ENCODE assay signal across 8 mouse cellular contexts in genomic region chr17:47511111-47512020, GRCm38 (mm10). TPM values are rescaled to one million over a fixed set of nuclear protein-coding genes. Genes with fewer than 3 reads are reported as not detected.
DNase-seq lines count a peak whose midpoint lies in the region; ATAC-seq and TF ChIP-seq lines count a peak whose summit lies in the region.

No protein-coding gene starts in this region.

- peak; percentile 86 for TF ChIP-seq RAD21 in CH12.LX (IDR thresholded peaks at IDR 0.05; ENCODE audit: low read depth, low read length)

- dilution Hi-C loops in CH12.LX (cut with MboI; ENCODE audit: extremely low pct_ligation_motif_present, extremely low pct_unique_long_range_greater_than_20kb, low sequenced_read_pairs), result no loop called here

- peaks cover 16 to 71% of the 10 kb centered on the region in 2 experiments for H3K4me1 ChIP-seq in CH12.LX (ENCODE audit: control insufficient read depth in 1 of 2, insufficient read depth in 2 of 2)
- peaks cover 7% of the 10 kb centered on the region for H3K4me1 ChIP-seq in forebrain, embryonic 11.5 days (replicated peaks; ENCODE audit: control insufficient read depth, insufficient read depth, low read length)
- peaks cover 40% of the 10 kb centered on the region for H3K4me1 ChIP-seq in heart, embryonic 16.5 days (ENCODE audit: control insufficient read depth, insufficient read depth, low read length)
- peaks cover 91% of the 10 kb centered on the region for H3K4me1 ChIP-seq in liver, embryonic 15.5 days (replicated peaks)
- H3K4me1 ChIP-seq in neural tube, embryonic 13.5 days (replicated peaks), result peaks cover 21% of the 10 kb centered on the region; the same call in 1 of the 2 replicates
- peaks cover 5% of the 10 kb centered on the region for H3K4me1 ChIP-seq in testis, adult 2 months (ENCODE audit: control insufficient read depth, insufficient read depth, low read length)

- peak; percentile 91 for ATAC-seq in forebrain, embryonic 11.5 days (replicated peaks; ENCODE audit: low FRiP score)
- ATAC-seq in heart, embryonic 16.5 days (replicated peaks; ENCODE audit: extremely low read depth, insufficient read depth, low FRiP score), result peak; percentile 88
- ATAC-seq in liver, embryonic 15.5 days (ENCODE audit: insufficient read depth), result peak; percentile 85
- ATAC-seq in neural tube, embryonic 13.5 days (ENCODE audit: low read depth), result peak; percentile 80

- H3K27ac ChIP-seq in CH12.LX (ENCODE audit: insufficient read depth, low read depth), result no peak overlapping the region
- H3K27ac ChIP-seq in forebrain, embryonic 11.5 days (ENCODE audit: low read depth, low read length), result no peak overlapping the region
- peak overlapping the region; percentile 93 for H3K27ac ChIP-seq in heart, embryonic 16.5 days (ENCODE audit: low read length)
- H3K27ac ChIP-seq in liver, embryonic 15.5 days (replicated peaks), result peak overlapping the region; percentile 87
- peak overlapping the region; percentile 28; the same call in 1 of the 2 replicates for H3K27ac ChIP-seq in neural tube, embryonic 13.5 days (replicated peaks)
- peak overlapping the region; percentile 72 for H3K27ac ChIP-seq in testis, adult 2 months (ENCODE audit: control insufficient read depth, insufficient read depth, low read depth, low read length)

- WGBS in forebrain, embryonic 11.5 days, result 18% methylated on average over 25 of the region's 25 CpGs
- WGBS in heart, embryonic 16.5 days, result 9% methylated on average over 25 of the region's 25 CpGs
- 15% methylated on average over 25 of the region's 25 CpGs for WGBS in liver, embryonic 15.5 days (ENCODE audit: insufficient replicate concordance)
- 20% methylated on average over 25 of the region's 25 CpGs for WGBS in neural tube, embryonic 13.5 days

- peak overlapping the region in 2 of 3 experiments; percentile 34 to 51 for H3K4me3 ChIP-seq in CH12.LX (replicated peaks in 1 of 3; ENCODE audit: low read depth in 2 of 3, low read length in 2 of 3, poor library complexity in 1 of 3)
- H3K4me3 ChIP-seq in forebrain, embryonic 11.5 days (ENCODE audit: low read depth, low read length), result peak overlapping the region; percentile 2; the same call in 1 of the 2 replicates
- H3K4me3 ChIP-seq in heart, embryonic 16.5 days (ENCODE audit: low read length), result peak overlapping the region; percentile 42
- peak overlapping the region; percentile 39 for H3K4me3 ChIP-seq in liver, embryonic 15.5 days (replicated peaks)
- peak overlapping the region; percentile 7; the same call in 1 of the 2 replicates for H3K4me3 ChIP-seq in neural tube, embryonic 13.5 days
- H3K4me3 ChIP-seq in testis, adult 2 months (ENCODE audit: control insufficient read depth, low read depth, low read length), result no peak overlapping the region; the same call in 1 of the 2 replicates

- DNase-seq in CH12.LX (ENCODE audit: extremely low read depth), result peak; percentile 98
- peak; percentile 97 for DNase-seq in c-Kit-positive CD71-positive TER-119-negative erythroid progenitor cells, embryonic 14.5 days (ENCODE audit: low read depth)
- DNase-seq in forebrain, embryonic 11.5 days (ENCODE audit: low spot score), result peak; percentile 98
- peak; percentile 98 to 99 for DNase-seq in kidney, postnatal 36 days

- no peaks in the 10 kb centered on the region for H3K36me3 ChIP-seq in CH12.LX (replicated peaks in 1 of 2; ENCODE audit: control insufficient read depth in 1 of 2, insufficient read depth in 1 of 2, low read length in 1 of 2)
- H3K36me3 ChIP-seq in forebrain, embryonic 11.5 days (ENCODE audit: control insufficient read depth, insufficient read depth, low read length), result no peaks in the 10 kb centered on the region
- H3K36me3 ChIP-seq in heart, embryonic 16.5 days (ENCODE audit: control insufficient read depth, insufficient read depth), result no peaks in the 10 kb centered on the region
- peaks cover 4% of the 10 kb centered on the region for H3K36me3 ChIP-seq in liver, embryonic 15.5 days (replicated peaks)
- H3K36me3 ChIP-seq in neural tube, embryonic 13.5 days, result no peaks in the 10 kb centered on the region
- no peaks in the 10 kb centered on the region for H3K36me3 ChIP-seq in testis, adult 2 months (ENCODE audit: control insufficient read depth, insufficient read depth, low read length)

- peaks cover 3% of the 10 kb centered on the region for H3K27me3 ChIP-seq in CH12.LX (replicated peaks)
- H3K27me3 ChIP-seq in forebrain, embryonic 11.5 days (ENCODE audit: control insufficient read depth, insufficient read depth, low read length), result no peaks in the 10 kb centered on the region
- no peaks in the 10 kb centered on the region for H3K27me3 ChIP-seq in heart, embryonic 16.5 days (ENCODE audit: control insufficient read depth, insufficient read depth, low read length)
- H3K27me3 ChIP-seq in liver, embryonic 15.5 days, result no peaks in the 10 kb centered on the region
- no peaks in the 10 kb centered on the region for H3K27me3 ChIP-seq in neural tube, embryonic 13.5 days
- no peaks in the 10 kb centered on the region for H3K27me3 ChIP-seq in testis, adult 2 months (ENCODE audit: control insufficient read depth, insufficient read depth, low read length)

- peak overlapping the region; percentile 14 for H3K4me2 ChIP-seq in CH12.LX (ENCODE audit: insufficient read depth, low read depth, poor library complexity, severe bottlenecking)
- peak overlapping the region; percentile 36 for H3K4me2 ChIP-seq in forebrain, embryonic 11.5 days (ENCODE audit: low read depth, low read length, severe bottlenecking)
- H3K4me2 ChIP-seq in heart, embryonic 16.5 days (ENCODE audit: low read depth, low read length), result peak overlapping the region; percentile 71
- peak overlapping the region; percentile 66 for H3K4me2 ChIP-seq in liver, embryonic 15.5 days
- H3K4me2 ChIP-seq in neural tube, embryonic 13.5 days, result peak overlapping the region; percentile 38

- no peaks in the 10 kb centered on the region for H3K79me2 ChIP-seq in CH12.LX (replicated peaks; ENCODE audit: control insufficient read depth, extremely low read depth, insufficient read depth, poor library complexity, severe bottlenecking)

- in situ Hi-C loops in CH12.LX (cut with MboI; ENCODE audit: low pct_ligation_motif_present, low pct_unique_long_range_greater_than_20kb, low sequenced_read_pairs), result loop anchor here (5.0 kb wide), 1 partner anchor 91 kb away; no protein-coding TSS in a partner anchor

- peak; percentile 57 to 100 for TF ChIP-seq CTCF in CH12.LX (conservative IDR thresholded peaks at IDR 0.05 in 1 of 2, IDR thresholded peaks at IDR 0.05 in 1 of 2; ENCODE audit: low read depth in 2 of 2, low read length in 2 of 2)
- peak; percentile 75 for TF ChIP-seq CTCF in testis, adult 2 months (IDR thresholded peaks at IDR 0.05; ENCODE audit: control insufficient read depth, insufficient read depth, insufficient replicate concordance, low read depth, low read length)

- H3K9ac ChIP-seq in CH12.LX (ENCODE audit: insufficient read depth, low read depth), result no peak overlapping the region
- peak overlapping the region; percentile 45 for H3K9ac ChIP-seq in forebrain, embryonic 11.5 days (ENCODE audit: low read length)
- peak overlapping the region; percentile 78 for H3K9ac ChIP-seq in heart, embryonic 16.5 days (ENCODE audit: low read length)
- H3K9ac ChIP-seq in liver, embryonic 15.5 days, result peak overlapping the region; percentile 46
- H3K9ac ChIP-seq in neural tube, embryonic 13.5 days, result peak overlapping the region; percentile 32; the same call in 1 of the 2 replicates

- TF ChIP-seq EP300 in CH12.LX (IDR thresholded peaks at IDR 0.05; ENCODE audit: low read length), result no peak

- TF ChIP-seq POLR2A in CH12.LX (IDR thresholded peaks at IDR 0.05; ENCODE audit: low read depth, low read length), result no peak
- TF ChIP-seq POLR2A in testis, adult 2 months (IDR thresholded peaks at IDR 0.05; ENCODE audit: control insufficient read depth, low read depth, low read length), result no peak

- no peaks in the 10 kb centered on the region for H3K9me3 ChIP-seq in CH12.LX (replicated peaks; ENCODE audit: low read length)
- H3K9me3 ChIP-seq in forebrain, embryonic 11.5 days (ENCODE audit: control insufficient read depth, low read length), result no peaks in the 10 kb centered on the region
- H3K9me3 ChIP-seq in heart, embryonic 16.5 days (replicated peaks; ENCODE audit: control insufficient read depth, low read length), result no peaks in the 10 kb centered on the region
- no peaks in the 10 kb centered on the region; the same call in 1 of the 2 replicates for H3K9me3 ChIP-seq in liver, embryonic 15.5 days (replicated peaks)
- no peaks in the 10 kb centered on the region for H3K9me3 ChIP-seq in neural tube, embryonic 13.5 days

TF ChIP-seq in CH12.LX, 34 proteins besides CTCF, POLR2A, EP300 and RAD21 (continues in another document):
- TF ChIP-seq CHD2 (IDR thresholded peaks at IDR 0.05; ENCODE audit: low read length) (no peak), ETS1 (conservative IDR thresholded peaks at IDR 0.05; ENCODE audit: low read depth, low read length) (peak; percentile 81), MAFK (IDR thresholded peaks at IDR 0.05; ENCODE audit: insufficient replicate concordance, low read length) (no peak), NRF1 (IDR thresholded peaks at IDR 0.05; ENCODE audit: low read depth, low read length) (peak; percentile 82), USF2 (conservative IDR thresholded peaks at IDR 0.05; ENCODE audit: low read depth, low read length) (no peak), MYC (IDR thresholded peaks at IDR 0.05; ENCODE audit: low read depth, low read length) (peak; percentile 63), BHLHE40 (IDR thresholded peaks at IDR 0.05; ENCODE audit: low read depth, low read length) (0 out of 2 replicates have a peak, but pooled peaks have one; percentile 39)

RNA-seq across cellular contexts. Expression of gene Ccnd3, which starts 6.5 kb away (rescaled TPM):
- 48.2 and 48.7 TPM in 2 replicates for total RNA-seq in CH12.LX (2012; rRNA removed)
- total RNA-seq in CH12.LX (2014; rRNA removed), result 30.1 and 30.6 TPM in 2 replicates
- polyA plus RNA-seq in CH12.LX (2012; ENCODE audit: insufficient read length, low read depth), result 102 and 121 TPM in 2 replicates
- polyA plus RNA-seq in forebrain, embryonic 11.5 days (2014; fragmentation: Nextera tagmentation; extraction: Ambion mirVana), result 253 and 286 TPM in 2 replicates
- polyA plus RNA-seq in heart, embryonic 16.5 days (2015; fragmentation: Nextera tagmentation; extraction: Ambion mirVana), result 412 and 420 TPM in 2 replicates
- polyA plus RNA-seq in liver, embryonic 15.5 days (2015; fragmentation: Nextera tagmentation; extraction: Ambion mirVana), result 422 and 473 TPM in 2 replicates
- 78.5 and 86.5 TPM in 2 replicates for polyA plus RNA-seq in neural tube, embryonic 13.5 days (2015; fragmentation: Nextera tagmentation; extraction: Ambion mirVana)
- 253 and 256 TPM in 2 replicates for polyA plus RNA-seq in testis, adult 2 months (2012; rRNA removed)

RNA-seq across cellular contexts. Expression of gene Taf8, which starts 9.3 kb away (rescaled TPM):
- total RNA-seq in CH12.LX (2012; rRNA removed) (15.4 and 16.9 TPM in 2 replicates), CH12.LX (2014; rRNA removed) (13.8 and 18.0 TPM in 2 replicates)
- polyA plus RNA-seq in CH12.LX (2012; ENCODE audit: insufficient read length, low read depth), result 16.5 and 17.0 TPM in 2 replicates
- polyA plus RNA-seq in forebrain, embryonic 11.5 days (2014; fragmentation: Nextera tagmentation; extraction: Ambion mirVana), result 29.6 and 32.2 TPM in 2 replicates
- 20.3 and 20.8 TPM in 2 replicates for polyA plus RNA-seq in heart, embryonic 16.5 days (2015; fragmentation: Nextera tagmentation; extraction: Ambion mirVana)
- polyA plus RNA-seq in liver, embryonic 15.5 days (2015; fragmentation: Nextera tagmentation; extraction: Ambion mirVana), result 14.7 and 15.2 TPM in 2 replicates
- 23.2 and 26.6 TPM in 2 replicates for polyA plus RNA-seq in neural tube, embryonic 13.5 days (2015; fragmentation: Nextera tagmentation; extraction: Ambion mirVana)
- polyA plus RNA-seq in testis, adult 2 months (2012; rRNA removed), result 15.3 and 17.3 TPM in 2 replicates

Comparison
In these comparisons a context has a peak if more than half of its experiments do, and no peak if none do; other contexts are left out.
1. H3K27ac ChIP-seq: peak in heart, embryonic 16.5 days (single experiment), liver, embryonic 15.5 days (single experiment), neural tube, embryonic 13.5 days (single experiment) and testis, adult 2 months (single experiment); none in CH12.LX (single experiment) and forebrain, embryonic 11.5 days (single experiment).
2. H3K4me2 ChIP-seq: peak in every context shown above with its lines; median percentile 71 in heart, embryonic 16.5 days; 66 in liver, embryonic 15.5 days; 38 in neural tube, embryonic 13.5 days; 36 in forebrain, embryonic 11.5 days; 14 in CH12.LX.
3. Peak in every context shown above with its lines, with median percentiles within 50 percentile points of each other: DNase-seq and ATAC-seq.